Mouse (Mus musculus): ENCODE results near the gene Cdc25a. TPM values are rescaled to one million over a fixed set of nuclear protein-coding genes. Genes with fewer than 3 reads are reported as not detected.

The Cdc25a gene
- total RNA-seq, 2 experiments from 2014 or later = 10.0 to 13.5 TPM

- no peak for ATAC-seq (replicated peaks; ENCODE audit: low FRiP score, poor library complexity, severe bottlenecking)
Measured at GRCm38 (mm10) chr9:109891501-109891900, 16.1 kb downstream of the Cdc25a start.

GRCm38 (mm10) chr9:109892651-109893250 lies 17.4 kb downstream of the Cdc25a start:
- ATAC-seq (replicated peaks; ENCODE audit: low FRiP score, poor library complexity, severe bottlenecking) = peak; percentile 69

GRCm38 (mm10) chr9:109894413-109895090 lies 19.2 kb downstream of the Cdc25a start:
- ATAC-seq (replicated peaks; ENCODE audit: low FRiP score, poor library complexity, severe bottlenecking) = peak; percentile 49; the same call in 1 of the 2 replicates

- no peak for ATAC-seq (replicated peaks; ENCODE audit: low FRiP score, poor library complexity, severe bottlenecking)
Measured at GRCm38 (mm10) chr9:109895593-109895992, 20.2 kb downstream of the Cdc25a start.

GRCm38 (mm10) chr9:109896253-109897150 lies 21.1 kb downstream of the Cdc25a start:
- no peak for ATAC-seq (replicated peaks; ENCODE audit: low FRiP score, poor library complexity, severe bottlenecking)

- ATAC-seq (replicated peaks; ENCODE audit: low FRiP score, poor library complexity, severe bottlenecking) = no peak
Measured at GRCm38 (mm10) chr9:109898027-109898426, 22.6 kb downstream of the Cdc25a start.

- ATAC-seq (replicated peaks; ENCODE audit: low FRiP score, poor library complexity, severe bottlenecking) = no peak
Measured at GRCm38 (mm10) chr9:109899361-109899760, 24.0 kb downstream of the Cdc25a start.

- ATAC-seq (replicated peaks; ENCODE audit: low FRiP score, poor library complexity, severe bottlenecking) = no peak
Measured at GRCm38 (mm10) chr9:109899774-109900173, 24.4 kb downstream of the Cdc25a start.

- no peak for ATAC-seq (replicated peaks; ENCODE audit: low FRiP score, poor library complexity, severe bottlenecking)
Measured at GRCm38 (mm10) chr9:109900604-109901003, 25.2 kb downstream of the Cdc25a start.

- ATAC-seq (replicated peaks; ENCODE audit: low FRiP score, poor library complexity, severe bottlenecking) = no peak
Measured at GRCm38 (mm10) chr9:109902246-109902645, 26.9 kb downstream of the Cdc25a start.

- no peak for ATAC-seq (replicated peaks; ENCODE audit: low FRiP score, poor library complexity, severe bottlenecking)
Measured at GRCm38 (mm10) chr9:109902740-109903139, 27.4 kb downstream of the Cdc25a start.

- no peak for ATAC-seq (replicated peaks; ENCODE audit: low FRiP score, poor library complexity, severe bottlenecking)
Measured at GRCm38 (mm10) chr9:109907300-109907699, 31.9 kb downstream of the Cdc25a start.

- no peak for ATAC-seq (replicated peaks; ENCODE audit: low FRiP score, poor library complexity, severe bottlenecking)
Measured at GRCm38 (mm10) chr9:109907774-109908465, 32.5 kb downstream of the Cdc25a start.

GRCm38 (mm10) chr9:109909102-109909501 lies 33.7 kb downstream of the Cdc25a start:
- ATAC-seq (replicated peaks; ENCODE audit: low FRiP score, poor library complexity, severe bottlenecking) = no peak

GRCm38 (mm10) chr9:109909926-109910325 lies 34.5 kb downstream of the Cdc25a start:
- no peak for ATAC-seq (replicated peaks; ENCODE audit: low FRiP score, poor library complexity, severe bottlenecking)

- ATAC-seq (replicated peaks; ENCODE audit: low FRiP score, poor library complexity, severe bottlenecking) = no peak
Measured at GRCm38 (mm10) chr9:109911779-109912178, 36.4 kb downstream of the Cdc25a start.

GRCm38 (mm10) chr9:109914269-109914926 lies 39.0 kb downstream of the Cdc25a start:
- no peak for ATAC-seq (replicated peaks; ENCODE audit: low FRiP score, poor library complexity, severe bottlenecking)

- ATAC-seq (replicated peaks; ENCODE audit: low FRiP score, poor library complexity, severe bottlenecking) = no peak
Measured at GRCm38 (mm10) chr9:109917931-109918330, 42.6 kb downstream of the Cdc25a start.

- ATAC-seq (replicated peaks; ENCODE audit: low FRiP score, poor library complexity, severe bottlenecking) = no peak
Measured at GRCm38 (mm10) chr9:109929131-109929530, 53.8 kb downstream of the Cdc25a start.

All from erythroblast, adult 5-6 weeks (primary cell).